Mouse (Mus musculus) hindbrain, embryonic 13.5 days (tissue): Measurements from ENCODE around the gene Wwox. TPM values are rescaled to one million over a fixed set of nuclear protein-coding genes. Genes with fewer than 3 reads are reported as not detected.

ENCODE experiments used
- ATAC-seq: fragments of 200-750 bp; cut with Nextera tagmentation; 2 replicates; pipeline ENCODE4 v1.8.0; 2017; ENCODE audit warnings: moderate TSS enrichment; ENCODE audit not compliant: low FRiP score
- H3K27ac ChIP-seq: fragments of 300-500 bp; sonication (generic); 2 replicates; pipeline ENCODE4 v1.5.1; 2015; ENCODE audit warnings: inconsistent platforms, mild to moderate bottlenecking, moderate library complexity
- H3K27me3 ChIP-seq: fragments of 300-500 bp; sonication (generic); 2 replicates; pipeline ENCODE4 v1.6.1; 2015; ENCODE audit warnings: mild to moderate bottlenecking, inconsistent platforms
- H3K36me3 ChIP-seq: fragments of 300-500 bp; sonication (generic); 2 replicates; pipeline ENCODE4 v1.6.1; 2015; ENCODE audit warnings: mild to moderate bottlenecking, inconsistent platforms
- H3K4me1 ChIP-seq: fragments of 300-500 bp; sonication (generic); replicated peaks from 2 replicates; pipeline ENCODE4 v1.6.1; 2015; ENCODE audit warnings: inconsistent platforms
- H3K4me2 ChIP-seq: fragments of 300-500 bp; sonication (generic); 2 replicates; pipeline ENCODE4 v1.6.1; 2015; ENCODE audit warnings: inconsistent platforms, mild to moderate bottlenecking, moderate library complexity
- H3K4me3 ChIP-seq: fragments of 300-500 bp; sonication (generic); 2 replicates; pipeline ENCODE4 v1.5.1; 2015; ENCODE audit warnings: mild to moderate bottlenecking, inconsistent platforms
- H3K9ac ChIP-seq: fragments of 300-500 bp; sonication (generic); 2 replicates; pipeline ENCODE4 v1.6.1; 2015; ENCODE audit warnings: mild to moderate bottlenecking, inconsistent platforms
- H3K9me3 ChIP-seq: fragments of 300-500 bp; sonication (generic); 2 replicates; pipeline ENCODE4 v1.6.1; 2016; ENCODE audit warnings: inconsistent platforms
- WGBS: fragments of 180-500 bp; shearing (Covaris S2); methylation state at CpG from one replicate; pipeline ENCODE4 v1.1.7; 2015; 5-methylcytosine and 5-hydroxymethylcytosine counted together
- polyA plus RNA-seq: library from polyadenylated mRNA; unstranded; fragments of >200 nt; fragmentation: Nextera tagmentation; extraction: Ambion mirVana; gene quantifications from 2 replicates; pipeline ENCODE4 v1.2.1, GENCODE M21; 2015

Gene Wwox
- polyA plus RNA-seq, 1 experiment from 2014 or later, result 13.8 TPM

- ATAC-seq, result no peak
- Histone ChIP-seq H3K4me1 (peaks cover 14% of the 10 kb centered on the region; the same call in 1 of the 2 replicates), H3K9me3 (no peaks in the 10 kb centered on the region), H3K4me2 (no peak overlapping the region), H3K27ac (no peak overlapping the region), H3K4me3 (no peak overlapping the region), H3K27me3 (0 out of 2 replicates have a peak, but pooled peaks cover 10% of the 10 kb centered on the region), H3K9ac (no peak overlapping the region), H3K36me3 (no peaks in the 10 kb centered on the region)
- 76% methylated on average over 6 of the region's 6 CpGs for WGBS
These were observed 770.6 kb downstream of the Wwox start for GRCm38 (mm10) chr8:115210014-115210413.

DNA sequence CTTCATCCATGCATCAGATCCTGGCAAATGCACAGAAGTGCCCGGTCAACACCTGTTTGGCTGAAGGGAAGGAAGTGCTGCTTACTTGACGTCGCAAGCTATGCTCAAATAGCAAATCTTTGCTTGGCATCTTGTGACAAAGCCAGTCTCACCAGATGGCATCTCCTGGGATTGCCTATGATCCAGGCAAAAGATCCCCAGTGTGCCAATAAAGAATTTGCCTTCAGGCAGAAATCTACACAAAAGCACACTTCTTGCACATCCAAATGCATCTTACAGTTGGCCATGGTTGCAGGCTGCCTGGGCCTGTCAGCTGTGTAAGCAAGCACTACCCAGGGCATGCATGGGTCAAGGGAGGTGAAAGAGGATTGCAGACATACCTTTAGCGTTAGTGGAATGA, 773.7 kb downstream of the Wwox start:
- Histone ChIP-seq H3K4me1 (peaks cover 11% of the 10 kb centered on the region; the same call in 1 of the 2 replicates), H3K36me3 (no peaks in the 10 kb centered on the region), H3K4me3 (no peak overlapping the region), H3K27ac (no peak overlapping the region), H3K9me3 (no peaks in the 10 kb centered on the region), H3K27me3 (0 out of 2 replicates have a peak, but pooled peaks cover 5% of the 10 kb centered on the region), H3K9ac (no peak overlapping the region), H3K4me2 (no peak overlapping the region)
- 79% methylated on average over 4 of the region's 4 CpGs for WGBS
- no peak for ATAC-seq

- H3K4me2 ChIP-seq, result no peak overlapping the region
- H3K4me1 ChIP-seq, result 0 out of 2 replicates have a peak, but pooled peaks cover 4% of the 10 kb centered on the region
- 58% methylated on average over 17 of the region's 17 CpGs for WGBS
- H3K4me3 ChIP-seq, result no peak overlapping the region
- no peaks in the 10 kb centered on the region for H3K9me3 ChIP-seq
- no peaks in the 10 kb centered on the region for H3K36me3 ChIP-seq
- H3K9ac ChIP-seq, result no peak overlapping the region
- no peak overlapping the region for H3K27ac ChIP-seq
- H3K27me3 ChIP-seq, result 0 out of 2 replicates have a peak, but pooled peaks cover 5% of the 10 kb centered on the region
- ATAC-seq, result no peak
These were observed 775.4 kb downstream of the Wwox start for GRCm38 (mm10) chr8:115214870-115215269.

- Histone ChIP-seq H3K4me3 (no peak overlapping the region), H3K9me3 (no peaks in the 10 kb centered on the region), H3K27ac (no peak overlapping the region), H3K4me2 (no peak overlapping the region), H3K4me1 (0 out of 2 replicates have a peak, but pooled peaks cover 4% of the 10 kb centered on the region), H3K27me3 (0 out of 2 replicates have a peak, but pooled peaks cover 5% of the 10 kb centered on the region), H3K36me3 (no peaks in the 10 kb centered on the region), H3K9ac (no peak overlapping the region)
- 76% methylated on average over 3 of the region's 3 CpGs for WGBS
- ATAC-seq, result no peak
These were observed 777.3 kb downstream of the Wwox start for GRCm38 (mm10) chr8:115216801-115217200.

GRCm38 (mm10) chr8:115222545-115222944, 783.1 kb downstream of the Wwox start:
- Histone ChIP-seq H3K4me1 (0 out of 2 replicates have a peak, but pooled peaks cover 7% of the 10 kb centered on the region), H3K4me2 (no peak overlapping the region), H3K9me3 (no peaks in the 10 kb centered on the region), H3K9ac (no peak overlapping the region), H3K4me3 (no peak overlapping the region), H3K36me3 (no peaks in the 10 kb centered on the region), H3K27ac (no peak overlapping the region), H3K27me3 (no peaks in the 10 kb centered on the region)
- no peak for ATAC-seq
- WGBS, result 70% methylated on average over 13 of the region's 13 CpGs

GRCm38 (mm10) chr8:115226781-115227583, 787.5 kb downstream of the Wwox start:
- 79% methylated on average over 20 of the region's 20 CpGs for WGBS
- Histone ChIP-seq H3K36me3 (no peaks in the 10 kb centered on the region), H3K9ac (no peak overlapping the region), H3K9me3 (no peaks in the 10 kb centered on the region), H3K4me1 (0 out of 2 replicates have a peak, but pooled peaks cover 8% of the 10 kb centered on the region), H3K4me2 (no peak overlapping the region), H3K4me3 (no peak overlapping the region), H3K27me3 (0 out of 2 replicates have a peak, but pooled peaks cover 2% of the 10 kb centered on the region), H3K27ac (no peak overlapping the region)
- ATAC-seq, result no peak

DNA sequence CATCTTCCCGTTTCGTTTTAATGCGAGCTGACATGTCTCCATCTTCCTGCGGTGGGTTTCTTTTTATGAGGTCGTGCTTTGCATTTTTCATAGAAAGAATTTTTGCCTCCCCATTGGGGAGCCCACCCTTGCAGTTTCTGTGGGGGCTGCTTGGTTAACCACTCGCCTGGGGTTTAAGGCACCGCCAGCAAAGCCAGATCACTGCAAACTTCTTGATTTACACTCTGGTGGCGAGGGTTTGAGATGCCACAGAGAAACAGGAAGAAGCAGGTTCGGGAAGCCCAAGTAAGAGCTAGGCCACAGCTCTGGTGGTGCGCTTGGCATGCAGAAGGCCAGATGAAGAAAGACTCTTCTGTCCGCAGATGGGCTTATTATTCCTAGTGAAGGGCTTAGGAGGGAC, 789.4 kb downstream of the Wwox start:
- Histone ChIP-seq H3K36me3 (no peaks in the 10 kb centered on the region), H3K4me1 (0 out of 2 replicates have a peak, but pooled peaks cover 8% of the 10 kb centered on the region), H3K9ac (no peak overlapping the region), H3K4me3 (no peak overlapping the region), H3K27ac (no peak overlapping the region), H3K27me3 (0 out of 2 replicates have a peak, but pooled peaks cover 2% of the 10 kb centered on the region), H3K9me3 (no peaks in the 10 kb centered on the region), H3K4me2 (no peak overlapping the region)
- ATAC-seq, result no peak
- 81% methylated on average over 11 of the region's 11 CpGs for WGBS

DNA sequence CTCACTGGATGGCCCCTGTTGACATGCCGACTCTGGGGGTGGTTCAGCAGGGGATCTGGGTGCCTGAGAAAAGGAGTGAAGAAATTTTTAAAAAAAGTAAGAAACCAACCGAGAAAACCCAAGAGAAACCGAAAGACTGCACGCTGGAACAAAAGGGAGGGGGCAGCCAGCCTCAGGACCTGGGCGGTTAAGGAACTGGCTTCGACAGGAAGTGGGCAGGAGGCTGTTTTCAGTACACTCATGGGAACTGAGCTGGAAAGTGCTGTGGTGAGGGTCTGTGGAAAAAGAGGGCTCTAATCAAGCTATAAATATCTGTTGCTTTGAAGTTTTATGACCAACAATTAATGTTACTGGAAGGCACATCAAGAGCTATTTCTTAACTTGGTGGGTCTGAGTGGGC, 794.6 kb downstream of the Wwox start:
- no peaks in the 10 kb centered on the region for H3K36me3 ChIP-seq
- peaks cover 14% of the 10 kb centered on the region; the same call in 1 of the 2 replicates for H3K27me3 ChIP-seq
- ATAC-seq, result no peak
- H3K4me1 ChIP-seq, result peaks cover 9% of the 10 kb centered on the region
- 90% methylated on average over 6 of the region's 6 CpGs for WGBS
- no peaks in the 10 kb centered on the region for H3K9me3 ChIP-seq
- no peak overlapping the region for H3K27ac ChIP-seq
- no peak overlapping the region for H3K4me3 ChIP-seq
- no peak overlapping the region for H3K4me2 ChIP-seq
- no peak overlapping the region for H3K9ac ChIP-seq

DNA sequence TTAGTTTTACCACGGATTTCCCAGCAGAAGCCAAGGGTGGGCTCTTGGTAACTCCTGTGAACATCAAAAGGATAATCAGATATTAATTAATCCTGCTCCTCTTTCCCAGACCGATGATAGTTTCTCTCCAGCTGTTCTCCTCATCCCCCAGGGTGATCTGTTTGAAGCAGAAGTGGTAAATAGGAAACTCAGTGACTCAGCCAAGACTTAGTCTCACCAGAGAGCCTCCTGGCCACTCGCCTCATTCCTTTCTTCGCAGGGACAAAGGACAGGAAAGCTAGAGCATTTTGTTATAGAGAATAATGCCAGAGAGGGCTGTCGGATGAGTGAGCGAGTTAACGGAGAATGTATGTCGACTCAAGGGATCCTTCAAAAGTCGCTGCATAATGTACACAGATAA, 798.1 kb downstream of the Wwox start:
- Histone ChIP-seq H3K27me3 (peaks cover 17% of the 10 kb centered on the region; the same call in 1 of the 2 replicates), H3K9ac (0 out of 2 replicates have a peak overlapping the region, but pooled peaks have one; percentile 53), H3K9me3 (no peaks in the 10 kb centered on the region), H3K4me2 (no peak overlapping the region), H3K4me3 (no peak overlapping the region), H3K36me3 (no peaks in the 10 kb centered on the region), H3K4me1 (peaks cover 9% of the 10 kb centered on the region), H3K27ac (no peak overlapping the region)
- no peak for ATAC-seq
- WGBS, result 31% methylated on average over 9 of the region's 9 CpGs

DNA sequence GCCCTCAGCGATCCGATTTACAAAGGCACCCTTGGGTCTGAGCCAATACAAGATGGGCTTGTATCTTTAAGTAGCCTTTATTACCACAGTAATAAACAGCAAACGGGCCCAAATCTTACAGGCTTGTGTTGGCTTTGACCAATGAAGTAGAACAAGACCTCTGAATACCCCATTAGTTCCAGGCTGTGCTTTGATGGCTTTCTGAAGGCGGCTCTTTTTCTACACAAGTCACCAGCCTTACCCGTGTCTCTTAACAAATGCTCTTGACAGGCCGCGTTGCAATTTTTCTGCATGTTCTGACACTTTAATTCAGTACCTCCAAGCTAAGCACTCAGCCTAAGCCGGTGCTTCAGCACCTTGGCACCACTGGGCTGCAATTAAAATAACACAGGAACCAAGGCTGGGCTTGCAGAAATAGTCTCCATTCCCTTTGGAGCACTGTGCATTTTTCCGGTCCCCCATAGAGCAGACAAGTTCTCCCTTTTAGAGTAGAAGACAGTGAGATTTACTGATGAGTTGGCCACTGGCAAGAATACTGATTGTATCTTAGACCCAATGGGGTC, 804.1 kb downstream of the Wwox start:
- H3K4me3 ChIP-seq, result no peak overlapping the region
- H3K27me3 ChIP-seq, result peaks cover 47% of the 10 kb centered on the region
- no peak overlapping the region for H3K27ac ChIP-seq
- peaks cover 13% of the 10 kb centered on the region for H3K4me1 ChIP-seq
- no peaks in the 10 kb centered on the region for H3K9me3 ChIP-seq
- H3K9ac ChIP-seq, result no peak overlapping the region
- ATAC-seq, result no peak
- 24% methylated on average over 9 of the region's 9 CpGs for WGBS
- no peaks in the 10 kb centered on the region for H3K36me3 ChIP-seq
- H3K4me2 ChIP-seq, result no peak overlapping the region

DNA sequence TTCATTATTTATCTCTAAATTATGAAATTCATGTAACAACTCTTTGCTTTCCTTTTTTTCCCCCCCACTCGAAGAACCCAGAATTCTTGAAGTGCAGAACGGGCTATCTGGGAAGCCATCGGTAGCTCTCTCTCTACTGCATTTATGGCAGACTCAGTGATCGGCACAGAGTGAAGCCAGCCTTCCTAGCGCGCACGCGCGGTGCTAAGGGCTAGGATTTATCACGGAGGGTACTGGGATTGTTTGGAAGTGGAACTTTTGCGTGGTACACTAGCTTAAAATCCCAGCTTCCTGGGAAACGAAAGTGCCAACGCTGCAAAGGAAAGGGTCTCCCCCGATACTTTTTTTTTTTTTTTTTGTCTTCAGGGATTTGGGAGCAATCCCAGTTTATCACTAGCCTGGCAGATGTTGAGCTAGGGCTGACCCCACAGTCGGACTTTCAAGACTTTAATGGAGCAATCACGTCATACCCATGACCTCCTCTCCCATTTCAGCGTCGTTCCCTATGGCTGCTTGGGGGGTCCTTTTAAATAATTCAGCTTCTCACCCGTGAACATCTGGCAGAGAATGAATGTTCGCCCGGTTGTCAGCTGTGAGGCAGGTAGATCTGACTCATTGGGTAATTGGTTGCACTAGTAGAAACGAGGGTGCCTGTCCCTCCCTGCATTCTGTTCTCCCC, 810.4 kb downstream of the Wwox start:
- Histone ChIP-seq H3K4me1 (peaks cover 12% of the 10 kb centered on the region), H3K9ac (no peak overlapping the region), H3K27ac (no peak overlapping the region), H3K9me3 (no peaks in the 10 kb centered on the region), H3K36me3 (no peaks in the 10 kb centered on the region), H3K27me3 (peaks cover 48% of the 10 kb centered on the region), H3K4me3 (peak overlapping the region; percentile 9; the same call in 1 of the 2 replicates), H3K4me2 (peak overlapping the region; percentile 27)
- no peak for ATAC-seq
- 42% methylated on average over 22 of the region's 22 CpGs for WGBS

DNA sequence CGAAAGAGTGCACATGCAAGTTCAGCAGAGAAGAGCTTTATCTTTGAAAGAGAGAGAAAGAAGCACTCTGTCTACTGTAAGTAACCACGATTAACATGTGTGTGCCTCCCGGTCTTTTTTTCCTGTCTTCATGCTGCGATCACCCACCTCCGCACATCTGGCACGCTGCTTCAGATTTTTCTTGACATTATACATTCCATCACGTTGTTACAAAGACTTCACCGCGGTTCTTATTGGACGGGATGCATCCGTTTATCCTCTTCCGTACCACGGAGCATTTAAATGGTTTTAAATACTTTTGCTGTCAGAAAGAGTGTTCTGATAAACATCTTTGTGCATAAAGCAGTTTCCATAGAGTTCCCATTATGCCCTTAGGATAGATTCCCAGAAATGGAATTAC, 816.1 kb downstream of the Wwox start:
- WGBS, result 78% methylated on average over 13 of the region's 13 CpGs

More for the DNA sequence above, 816.1 kb downstream of the Wwox start:
- no peak overlapping the region for H3K4me3 ChIP-seq
- no peak overlapping the region for H3K9ac ChIP-seq
- H3K4me2 ChIP-seq, result no peak overlapping the region
- peaks cover 5% of the 10 kb centered on the region for H3K4me1 ChIP-seq
- no peaks in the 10 kb centered on the region for H3K36me3 ChIP-seq
- ATAC-seq, result no peak
- H3K27me3 ChIP-seq, result peaks cover 16% of the 10 kb centered on the region; the same call in 1 of the 2 replicates
- no peaks in the 10 kb centered on the region for H3K9me3 ChIP-seq
- no peak overlapping the region for H3K27ac ChIP-seq
